Mouse (Mus musculus) embryo, embryonic 10 days (tissue): ENCODE results near the gene Stat5a.

Source experiments
- DNase-seq: peaks from one replicate; pipeline ENCODE4 v3.0.0-alpha.2; 2015; ENCODE audit warnings: low spot score

Stat5a gene

DNA sequence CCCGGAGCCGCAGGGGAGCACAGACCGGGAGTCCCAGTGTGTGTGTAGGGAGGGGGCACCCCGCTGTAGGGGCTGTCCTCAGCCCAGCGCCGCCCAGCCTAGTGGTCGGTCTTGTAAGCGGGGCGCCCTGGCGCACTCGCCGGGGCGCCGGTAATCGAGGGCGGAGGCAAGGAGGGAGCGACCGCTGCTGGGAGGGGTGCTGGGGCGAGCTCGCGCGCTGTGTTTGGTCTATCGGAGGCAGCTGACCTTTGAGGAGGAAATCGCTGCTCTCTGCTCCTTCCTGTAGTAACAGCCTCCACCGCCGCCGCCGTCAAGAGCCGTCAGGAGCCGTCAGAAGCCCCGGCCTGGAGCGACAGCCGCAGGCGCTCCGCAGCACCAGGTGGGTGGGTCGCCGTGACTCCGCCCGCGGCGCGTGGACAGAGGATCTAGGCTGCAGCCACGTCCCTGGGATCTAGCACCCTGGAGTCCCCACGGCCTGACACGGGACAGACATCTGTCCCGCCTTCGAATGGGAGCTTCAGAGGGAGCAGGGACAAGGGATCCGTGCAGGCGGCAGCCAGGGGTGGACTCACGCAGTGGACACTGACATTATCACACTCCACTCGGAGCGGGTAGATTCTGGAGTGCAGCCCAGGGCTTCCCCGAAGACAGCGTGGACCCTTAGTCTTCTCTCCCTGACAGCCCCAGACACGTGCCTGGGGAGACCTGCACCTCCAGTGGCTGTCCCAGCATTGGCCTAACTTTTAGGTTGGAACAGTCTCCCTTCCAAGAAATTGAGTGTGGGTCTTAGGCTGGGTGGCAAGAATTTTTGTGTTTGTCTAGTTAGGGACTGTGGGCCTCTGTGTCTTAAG, 1.3 kb downstream of the Stat5a start:
- peak; percentile 84 for DNase-seq

DNA sequence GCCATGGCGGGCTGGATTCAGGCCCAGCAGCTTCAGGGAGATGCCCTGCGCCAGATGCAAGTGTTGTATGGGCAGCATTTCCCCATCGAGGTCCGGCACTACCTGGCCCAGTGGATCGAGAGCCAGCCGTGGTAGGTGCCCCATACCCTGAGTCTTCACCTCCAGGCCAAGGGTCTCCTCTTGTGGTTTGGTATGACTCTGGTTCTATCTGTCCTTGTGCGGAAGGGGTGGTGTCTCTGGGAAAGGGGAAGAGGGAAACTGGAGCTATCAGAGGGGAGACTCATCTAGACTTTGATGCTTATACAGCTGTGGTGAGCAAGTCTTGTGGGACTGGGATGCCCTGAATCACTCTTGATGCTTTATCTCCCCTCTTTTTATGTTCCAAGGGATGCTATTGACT, 2.2 kb downstream of the Stat5a start:
- DNase-seq = no peak

DNA sequence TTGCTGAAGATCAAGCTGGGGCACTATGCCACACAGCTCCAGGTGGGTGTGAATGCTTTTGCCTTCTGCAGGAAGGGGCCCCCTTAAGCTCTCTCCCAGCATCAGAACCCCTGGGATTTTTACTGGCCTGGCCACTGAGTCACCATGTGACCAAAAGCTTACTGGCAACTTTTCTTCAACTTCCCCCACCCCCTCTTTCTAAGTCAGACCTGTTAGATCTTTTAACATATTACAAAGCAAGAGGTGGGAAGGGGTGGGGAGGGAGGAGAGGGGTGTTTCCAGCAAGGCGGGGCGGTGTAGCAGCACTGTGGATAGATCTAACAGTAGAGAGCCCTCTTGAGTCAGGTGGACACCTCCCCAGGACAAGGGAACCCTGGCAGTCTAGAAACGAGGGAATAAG, 2.7 kb downstream of the Stat5a start:
- DNase-seq = no peak

DNA sequence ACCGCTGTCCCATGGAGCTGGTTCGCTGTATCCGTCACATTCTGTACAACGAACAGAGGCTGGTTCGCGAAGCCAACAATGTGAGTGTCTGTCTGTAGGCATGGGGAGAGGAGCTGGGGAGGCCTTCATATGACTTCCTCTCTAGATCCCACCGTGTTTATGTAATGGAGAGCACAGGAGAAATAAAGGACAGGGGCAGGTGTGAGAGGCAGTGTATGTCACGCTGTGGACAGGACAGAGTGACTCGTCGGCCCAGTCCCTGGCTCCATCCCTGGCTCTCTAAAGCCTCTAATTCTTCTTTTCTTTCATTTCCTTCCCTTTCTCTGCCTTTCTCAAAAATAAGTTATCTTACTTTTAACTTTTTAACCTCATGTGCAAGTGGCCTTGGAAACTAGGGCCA, 4.0 kb downstream of the Stat5a start:
- no peak for DNase-seq

DNA sequence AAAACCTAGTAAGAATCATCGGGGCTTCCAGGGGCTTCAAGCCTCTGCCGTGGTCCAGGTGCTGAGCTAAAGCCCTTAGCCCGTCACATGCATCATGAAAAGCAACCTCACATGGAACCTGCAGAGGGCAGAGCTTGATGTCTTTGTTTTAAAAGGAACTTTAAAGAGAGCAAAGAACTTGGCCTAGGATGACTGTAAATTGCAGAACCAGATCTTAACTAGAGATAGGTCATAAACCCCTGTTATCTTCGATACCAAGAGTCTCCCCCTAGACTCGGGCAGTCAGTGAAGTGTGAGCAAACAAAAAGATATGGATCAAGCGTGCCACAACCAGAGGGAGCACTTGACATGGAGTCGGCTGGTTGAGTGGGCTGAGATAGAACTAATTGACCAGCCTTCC, 6.5 kb downstream of the Stat5a start:
- no peak for DNase-seq

DNA sequence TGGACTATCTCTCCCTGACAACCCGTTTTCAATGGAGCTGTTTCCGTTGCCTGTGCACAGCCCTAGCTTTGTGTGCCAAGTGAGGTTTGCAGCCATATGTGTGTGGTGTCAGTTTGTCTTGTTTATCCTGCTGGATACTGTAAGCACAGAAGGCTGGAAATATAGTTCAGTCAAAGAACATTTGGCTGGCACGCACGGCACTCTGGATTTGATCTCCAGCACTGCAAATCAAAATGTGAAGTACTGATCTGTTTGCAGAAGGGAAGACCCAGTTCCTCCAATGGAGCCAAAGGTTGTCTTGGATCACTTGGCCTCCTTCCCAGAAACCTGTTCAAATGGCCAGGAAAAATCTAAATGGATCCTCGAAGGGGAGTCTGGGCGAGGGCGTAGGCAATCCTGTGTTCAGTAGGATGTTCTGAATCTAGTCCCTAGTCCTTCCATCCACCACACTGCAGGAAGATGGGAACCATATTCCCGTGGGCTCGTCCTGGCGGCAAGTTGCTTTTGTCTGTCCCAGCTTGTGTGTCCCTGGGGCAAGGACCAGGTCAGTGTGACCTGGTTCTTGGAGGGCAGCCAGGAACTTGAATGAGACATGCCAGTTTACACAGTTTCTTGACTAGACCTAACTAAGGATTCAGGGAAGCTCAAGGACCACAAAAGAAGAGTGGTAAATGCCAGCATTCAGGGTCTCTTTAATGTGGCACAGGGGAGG, 11.3 kb downstream of the Stat5a start:
- no peak for DNase-seq

DNA sequence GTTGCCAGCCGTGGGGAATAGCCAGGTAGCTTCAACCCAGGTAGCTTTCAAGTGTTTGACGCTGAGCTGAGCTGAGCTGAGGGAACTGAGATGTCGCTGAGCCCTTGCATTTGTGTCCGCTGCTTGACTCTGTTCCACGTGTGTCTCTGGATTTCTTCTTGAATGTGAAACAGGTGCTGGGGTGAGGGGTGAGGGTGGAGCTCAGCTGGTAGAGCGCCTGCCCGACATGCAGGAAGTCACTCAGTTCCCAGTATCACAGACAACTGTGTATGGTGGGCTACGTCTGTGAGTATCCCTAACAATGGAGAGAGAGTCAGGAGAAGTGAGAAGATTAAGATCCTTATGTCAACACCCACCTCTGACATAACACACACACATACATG, 11.8 kb downstream of the Stat5a start:
- no peak for DNase-seq

DNA sequence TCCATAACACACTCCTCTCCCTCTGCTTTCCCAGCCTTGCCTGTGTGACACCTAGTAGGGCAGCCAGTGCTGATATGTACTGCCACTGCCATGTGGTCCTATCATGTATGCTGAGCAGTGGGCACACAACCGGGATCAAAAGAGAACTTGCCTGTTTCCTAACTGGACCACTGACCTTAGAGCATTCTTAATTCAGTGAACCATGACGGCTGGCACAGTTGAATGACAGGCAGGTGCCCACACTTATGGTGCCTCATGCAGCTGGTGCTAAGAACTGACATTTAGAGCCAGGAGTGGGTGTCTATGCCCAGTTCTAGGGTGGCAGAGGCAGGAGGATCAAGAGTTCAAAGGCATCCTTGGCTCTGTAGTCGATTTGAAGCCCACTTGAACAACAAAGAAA, 16.6 kb downstream of the Stat5a start:
- DNase-seq = no peak

DNA sequence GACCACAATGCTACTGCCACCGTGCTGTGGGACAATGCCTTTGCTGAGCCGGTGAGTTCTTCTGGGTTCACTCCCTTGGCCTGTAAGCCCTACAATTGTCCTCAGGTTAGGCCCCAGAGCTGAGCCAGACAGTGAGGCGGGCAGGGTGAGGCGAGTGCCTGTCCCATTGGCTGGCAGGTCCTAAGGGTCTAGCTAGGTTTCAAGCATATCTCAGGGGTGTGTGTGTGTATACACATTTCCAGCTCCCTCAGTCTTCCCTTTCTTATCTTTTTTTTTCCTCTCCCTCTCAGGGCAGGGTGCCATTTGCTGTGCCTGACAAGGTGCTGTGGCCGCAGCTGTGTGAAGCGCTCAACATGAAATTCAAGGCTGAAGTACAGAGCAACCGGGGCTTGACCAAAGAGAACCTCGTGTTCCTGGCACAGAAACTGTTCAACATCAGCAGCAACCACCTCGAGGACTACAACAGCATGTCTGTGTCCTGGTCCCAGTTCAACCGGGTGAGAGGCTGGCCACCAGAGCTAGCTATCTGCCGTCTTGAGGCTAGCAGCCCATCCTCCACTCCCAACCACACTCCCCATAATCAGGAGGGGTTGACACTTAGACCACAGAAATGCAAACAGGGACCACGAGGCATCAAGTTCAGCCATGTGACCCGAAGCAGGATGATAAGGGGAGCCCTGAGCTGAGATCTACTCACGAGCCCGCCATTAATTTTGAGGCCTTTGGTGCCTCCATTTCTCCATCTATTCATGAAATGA, 20.3 kb downstream of the Stat5a start:
- DNase-seq = no peak

DNA sequence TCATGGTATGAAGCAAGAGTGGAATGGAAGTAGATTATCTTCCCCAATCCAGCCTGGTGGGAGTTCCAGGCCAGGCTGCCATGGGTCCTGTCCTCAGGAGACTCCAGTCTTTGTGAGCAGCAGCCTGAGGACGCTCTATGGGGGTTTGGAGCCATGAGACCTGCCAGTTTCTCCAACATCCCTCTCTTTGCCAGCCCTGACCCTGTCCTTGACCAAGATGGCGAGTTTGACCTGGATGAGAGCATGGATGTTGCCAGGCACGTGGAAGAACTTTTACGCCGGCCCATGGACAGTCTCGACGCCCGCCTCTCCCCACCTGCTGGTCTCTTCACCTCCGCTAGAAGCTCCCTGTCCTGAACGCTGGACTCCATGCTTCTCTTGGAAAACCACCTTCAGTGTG, 24.5 kb downstream of the Stat5a start:
- no peak for DNase-seq

DNA sequence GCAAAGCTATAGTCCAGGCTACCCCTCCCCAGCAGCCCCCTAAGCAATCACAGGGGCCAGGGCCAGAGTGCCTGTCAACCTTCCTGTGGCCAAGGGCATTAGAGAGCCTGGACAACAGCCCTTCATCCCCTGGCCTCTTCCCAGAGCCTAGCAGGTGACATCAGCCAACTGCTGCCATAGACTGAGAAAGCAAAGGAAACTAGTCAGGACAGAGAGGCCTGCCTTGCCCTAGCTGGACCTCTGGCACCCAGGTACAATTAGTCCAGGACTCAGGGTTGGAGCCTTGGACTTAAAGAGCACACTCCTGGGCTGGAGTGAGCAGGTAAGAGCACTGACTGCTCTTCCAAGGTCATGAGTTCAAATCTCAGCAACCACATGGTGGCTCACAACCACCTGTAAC, 26.3 kb downstream of the Stat5a start:
- no peak for DNase-seq

DNA sequence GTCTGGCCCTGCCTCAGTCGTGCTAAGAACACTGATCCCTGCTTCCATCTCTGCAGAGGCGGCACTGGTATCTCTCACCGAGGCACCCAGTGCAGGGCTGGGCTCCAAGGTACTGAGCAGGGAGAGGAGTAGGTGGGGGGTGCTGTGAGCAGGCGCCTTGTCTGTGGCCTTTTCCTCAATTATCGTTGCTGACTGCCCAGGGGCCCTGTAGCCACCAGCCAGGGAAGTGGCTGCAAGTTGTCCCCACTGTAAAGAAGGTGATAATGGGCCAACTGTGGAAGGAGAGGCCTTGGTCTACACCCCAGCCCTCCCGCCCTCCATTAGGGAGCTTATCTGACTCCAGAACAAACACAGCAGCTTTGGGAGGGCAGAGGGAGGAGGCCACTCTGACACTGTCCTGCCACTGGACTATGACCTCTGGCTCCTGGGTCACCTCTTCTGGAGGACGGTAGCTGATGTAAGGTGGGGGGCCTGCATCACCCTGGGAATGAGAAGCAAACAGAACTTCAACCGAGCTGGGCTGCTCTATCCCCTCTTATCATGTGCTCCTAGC, 27.1 kb downstream of the Stat5a start:
- DNase-seq = peak; percentile 18

DNA sequence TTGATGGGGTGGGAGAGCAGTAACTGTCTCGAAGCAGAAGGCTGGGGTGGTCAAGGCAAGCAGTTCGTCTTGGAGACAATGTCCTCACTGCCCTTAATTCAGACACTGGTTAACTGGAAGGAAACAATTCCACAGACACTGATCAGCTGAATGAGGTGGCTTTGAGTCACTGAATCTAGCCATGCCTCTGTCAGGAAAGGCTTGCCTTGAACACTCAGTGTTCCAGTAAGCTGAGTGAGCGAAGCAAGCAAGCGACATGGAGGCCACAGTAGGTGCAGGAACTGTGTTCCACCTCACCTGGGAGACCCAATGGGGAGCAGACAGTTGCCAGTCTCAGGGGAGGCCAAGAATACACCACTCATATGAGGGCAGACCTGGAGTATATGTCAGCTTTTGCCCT, 28.1 kb downstream of the Stat5a start:
- DNase-seq = no peak

DNA sequence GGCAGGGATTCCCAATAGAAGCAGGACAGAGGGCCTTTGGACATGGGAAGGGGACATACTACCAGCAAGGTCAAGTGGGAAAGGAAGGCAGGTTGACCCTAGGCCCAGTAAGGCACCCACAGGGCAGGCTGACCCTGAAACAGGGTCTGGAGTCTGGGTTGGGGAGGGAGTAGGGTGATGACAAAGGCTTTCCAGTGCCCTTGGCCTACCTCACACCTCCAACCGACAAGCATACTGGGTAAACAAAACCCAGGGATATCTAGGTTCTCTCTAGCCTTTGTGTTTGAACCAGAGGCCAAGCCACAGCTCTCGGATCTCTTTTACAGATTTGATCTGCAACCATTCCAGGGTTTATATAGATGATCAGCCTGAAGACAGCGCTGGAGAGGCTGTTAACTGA, 28.6 kb downstream of the Stat5a start:
- DNase-seq = no peak

DNA sequence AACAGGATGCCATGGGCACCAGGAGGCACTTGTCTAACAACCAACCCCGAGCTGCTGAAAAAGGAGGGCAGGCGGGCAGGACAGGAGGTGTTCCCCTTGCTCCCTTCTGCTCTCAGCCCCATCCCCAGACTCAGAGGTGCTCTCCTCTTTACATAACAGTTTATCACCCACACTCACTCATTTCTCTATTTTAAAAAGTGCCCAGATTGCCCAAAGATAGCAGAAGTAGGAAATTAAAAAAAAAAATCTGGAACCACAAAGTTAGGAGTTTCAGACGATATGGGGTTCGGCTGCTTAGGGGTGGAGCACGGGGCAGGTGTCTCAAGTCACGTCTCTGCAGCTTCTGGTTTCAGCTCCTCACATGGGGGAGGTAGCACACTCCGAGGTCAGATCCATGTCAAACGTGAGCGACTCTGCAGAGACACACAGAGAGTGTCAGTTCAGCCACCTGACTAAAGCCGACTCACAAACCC, 29.2 kb downstream of the Stat5a start:
- no peak for DNase-seq

DNA sequence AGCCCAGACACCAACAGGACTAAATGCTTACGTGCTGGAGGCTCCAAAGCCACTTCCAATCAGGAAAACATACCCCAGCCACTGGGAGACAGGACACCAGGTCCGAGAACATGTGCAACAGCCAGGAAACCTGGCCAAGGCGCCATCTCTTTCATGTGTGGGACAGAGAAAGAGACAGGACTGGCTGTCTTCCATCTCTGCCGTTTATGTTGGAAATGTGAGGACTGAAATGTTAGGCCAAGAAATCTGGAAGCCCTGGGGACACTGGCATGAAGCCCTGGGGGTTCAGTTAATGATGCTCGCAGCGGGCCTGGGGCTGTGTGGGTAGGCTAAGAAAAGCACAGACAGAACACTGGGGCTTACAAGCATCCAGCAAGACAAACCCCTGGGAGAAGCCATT, 31.3 kb downstream of the Stat5a start:
- DNase-seq = no peak

DNA sequence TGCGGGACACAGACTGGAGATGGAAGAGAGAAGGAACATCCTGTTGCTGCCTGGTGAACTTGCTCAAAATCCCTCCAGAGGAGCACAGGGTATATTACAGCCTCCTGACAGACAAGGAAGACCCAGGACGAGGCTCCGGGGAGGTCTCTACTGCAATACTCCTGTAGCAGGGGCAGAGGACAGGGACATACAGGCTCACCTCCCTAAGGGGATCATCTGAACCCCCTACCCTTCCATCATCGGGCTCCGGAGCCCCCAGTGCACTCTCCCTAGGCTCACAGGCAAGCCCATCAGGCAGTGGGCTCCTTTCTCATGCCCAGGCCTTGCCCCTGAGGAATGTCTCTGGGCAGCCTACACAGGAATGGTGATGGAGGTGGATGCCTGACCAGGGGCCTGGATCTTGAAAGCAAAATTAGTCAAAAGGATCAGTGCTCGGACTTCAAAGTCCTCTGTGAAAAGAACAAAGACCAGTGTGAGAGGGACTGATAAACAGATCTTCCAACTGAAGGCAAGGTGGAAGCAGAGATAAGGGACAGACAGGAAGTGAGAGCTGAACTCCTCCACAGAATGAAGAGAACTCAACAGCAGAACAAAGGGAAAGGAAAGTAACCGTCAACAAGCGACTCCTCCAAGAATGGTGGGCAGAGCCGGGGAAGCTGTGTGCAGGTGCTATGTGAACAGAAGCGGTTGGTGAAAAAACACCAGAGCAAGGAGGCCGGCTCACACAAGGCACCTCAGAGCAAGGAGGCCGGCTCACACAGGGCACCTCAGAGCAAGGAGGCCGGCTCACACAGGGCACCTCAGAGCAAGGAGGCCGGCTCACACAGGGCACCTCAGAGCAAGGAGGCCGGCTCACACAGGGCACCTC, 32.3 kb downstream of the Stat5a start:
- peak; percentile 22 for DNase-seq

DNA sequence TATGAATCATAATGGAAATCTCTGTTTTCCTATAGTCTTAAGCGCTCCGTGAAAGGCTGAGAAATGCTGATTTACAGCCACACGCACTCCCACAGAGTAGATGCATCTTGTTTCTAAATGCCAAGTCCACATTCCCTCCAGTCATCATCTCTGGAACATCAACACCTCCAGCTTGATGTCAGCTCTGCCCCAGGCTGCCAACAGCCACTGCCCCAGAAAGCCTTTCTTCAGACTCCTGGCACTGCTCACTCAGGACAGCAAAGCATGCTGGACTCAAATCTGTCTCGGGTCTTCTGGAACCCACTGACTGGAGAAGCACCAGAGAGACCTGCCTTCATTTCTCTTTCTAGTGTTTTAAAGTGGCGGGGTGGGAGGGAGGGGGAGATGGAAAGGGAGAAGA, 33.3 kb downstream of the Stat5a start:
- DNase-seq = no peak

DNA sequence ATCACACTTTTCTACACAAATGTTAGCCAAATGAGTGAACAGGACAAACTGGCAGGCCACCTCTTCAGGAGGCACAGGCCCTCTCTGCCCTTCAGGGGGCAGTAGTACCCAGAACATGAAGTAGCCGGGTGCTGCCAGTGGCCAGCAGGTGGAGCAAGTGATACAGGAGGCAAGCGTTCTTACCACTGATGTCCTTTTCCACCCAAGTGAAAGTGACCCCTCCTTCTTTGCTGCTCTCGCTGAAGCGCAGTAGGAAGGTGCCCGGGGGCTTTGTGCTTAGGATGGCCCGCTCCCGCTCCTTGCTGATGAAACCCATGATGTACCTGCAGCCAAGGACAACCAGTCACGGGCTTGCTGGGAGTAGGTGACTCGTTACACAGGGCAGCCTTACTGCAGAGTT, 34.3 kb downstream of the Stat5a start:
- DNase-seq = peak; percentile 91

DNA sequence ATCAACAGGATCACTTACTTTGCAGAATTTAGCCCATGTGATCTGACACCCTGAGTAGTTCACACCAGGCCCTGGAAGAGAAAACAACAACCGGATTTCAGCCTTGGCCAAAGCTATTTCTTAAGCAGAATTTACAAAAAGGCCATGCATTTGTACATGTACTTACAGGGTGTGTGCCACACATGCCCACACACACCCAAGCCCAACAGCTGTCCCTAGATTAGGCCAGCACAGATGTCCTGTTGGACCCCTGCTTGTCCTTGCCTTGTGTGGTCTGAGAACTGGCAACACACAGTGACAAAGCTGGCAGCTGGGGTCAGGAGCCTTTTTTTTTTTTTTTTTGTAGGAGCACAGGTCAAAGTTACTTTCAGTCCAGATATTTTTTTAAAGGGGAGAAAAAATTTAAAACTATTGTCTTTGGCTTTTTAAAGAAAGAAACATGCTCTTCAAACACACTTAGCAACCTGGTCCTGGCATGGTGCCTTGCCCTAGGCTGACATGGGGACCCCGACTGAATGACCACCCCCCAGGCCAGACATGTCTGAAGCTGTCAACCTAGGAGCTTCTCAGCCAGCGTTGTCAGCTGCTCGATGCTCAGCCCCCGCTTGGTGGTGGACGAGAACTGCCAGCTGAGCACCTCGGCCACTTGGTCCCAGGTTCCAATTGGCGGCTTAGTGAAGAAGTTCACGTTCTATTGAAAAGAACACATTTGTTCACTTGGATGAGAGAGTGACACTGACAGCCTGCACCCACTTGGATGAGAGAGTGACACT, 35.2 kb downstream of the Stat5a start:
- DNase-seq = no peak

DNA sequence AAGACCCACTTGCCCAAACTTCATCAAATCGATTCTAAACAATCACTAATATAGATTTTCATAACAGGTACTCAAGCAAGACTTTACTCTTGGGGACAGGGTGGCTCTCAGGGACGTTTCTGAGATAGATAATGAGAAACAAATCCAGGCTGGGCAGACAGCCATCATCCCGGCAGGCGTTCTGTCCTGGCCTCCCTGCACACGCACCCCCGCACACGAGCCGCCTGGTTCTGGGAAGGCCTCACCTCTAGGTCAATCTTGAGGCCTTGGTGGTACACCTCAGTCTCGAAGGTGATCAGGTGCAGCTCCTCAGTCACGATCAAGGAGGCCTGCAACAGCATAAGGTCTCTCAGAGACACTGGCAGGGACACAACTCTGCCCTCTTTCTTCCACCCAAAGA, 36.9 kb downstream of the Stat5a start:
- DNase-seq = no peak
